Mouse (Mus musculus): ENCODE measurements around the gene Eif2d. TPM values are rescaled to one million over a fixed set of nuclear protein-coding genes. Genes with fewer than 3 reads are reported as not detected.

Eif2d gene
- polyA plus RNA-seq, 1 experiment from 2014 or later, result 67.9 TPM

DNA sequence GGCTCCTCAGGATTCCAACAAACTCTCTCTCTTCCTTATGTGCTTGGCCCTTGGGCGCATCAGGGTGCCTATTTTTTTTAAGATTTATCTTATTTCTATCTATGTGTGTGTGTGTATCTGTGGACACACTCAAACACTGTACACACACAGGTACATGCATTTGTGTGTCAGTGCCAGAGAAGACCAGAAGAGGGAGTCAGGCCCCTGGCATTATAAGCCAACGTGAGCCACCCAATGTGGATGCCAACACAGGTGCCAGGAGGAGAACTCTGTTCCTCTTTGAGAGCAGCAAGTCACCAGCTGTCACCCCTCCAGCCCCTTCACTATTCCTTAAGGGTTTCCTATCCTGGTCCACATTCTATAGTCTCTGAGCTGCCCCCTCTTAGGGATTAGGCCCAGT lies 34.0 kb upstream of the Eif2d start:
- no peak overlapping the region for H3K4me3 ChIP-seq (ENCODE audit: low read length)
- WGBS, result 74% methylated on average over 2 of the region's 2 CpGs
- H3K9me3 ChIP-seq (ENCODE audit: control insufficient read depth, low read length), result no peaks in the 10 kb centered on the region
- no peak overlapping the region for H3K9ac ChIP-seq (ENCODE audit: low read depth, low read length)
- no peaks in the 10 kb centered on the region for H3K36me3 ChIP-seq (ENCODE audit: control insufficient read depth, insufficient read depth, low read length)
- H3K4me2 ChIP-seq (replicated peaks; ENCODE audit: low read depth, low read length), result no peak overlapping the region
- H3K4me1 ChIP-seq (ENCODE audit: control insufficient read depth, insufficient read depth, low read length), result 0 out of 2 replicates have a peak, but pooled peaks cover 9% of the 10 kb centered on the region
- no peaks in the 10 kb centered on the region; the same call in 1 of the 2 replicates for H3K27me3 ChIP-seq (ENCODE audit: control insufficient read depth, insufficient read depth, low read length)
- H3K27ac ChIP-seq (ENCODE audit: low read depth, low read length), result no peak overlapping the region
- ATAC-seq (ENCODE audit: low FRiP score, low TSS enrichment), result no peak

DNA sequence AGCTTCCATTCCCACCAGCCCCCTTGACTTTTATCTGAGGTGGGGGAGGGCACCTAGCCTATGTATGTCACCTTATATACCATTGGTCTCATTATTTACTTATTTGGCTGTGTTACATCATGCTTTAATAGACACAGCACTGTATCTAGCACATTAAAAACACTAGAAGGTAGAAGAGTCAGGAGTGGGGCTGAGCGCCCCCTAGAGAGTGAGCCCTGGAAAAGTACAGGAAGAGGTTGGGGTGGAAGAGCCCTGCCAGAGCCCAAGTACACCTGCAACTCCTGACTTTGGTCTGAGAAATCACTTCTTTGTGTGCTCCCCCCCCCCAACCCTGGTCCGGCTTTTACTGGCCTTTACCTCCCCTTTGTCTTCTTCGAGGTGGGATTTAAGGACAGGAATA lies 31.0 kb upstream of the Eif2d start:
- 45% methylated on average over 3 of the region's 3 CpGs for WGBS
- Histone ChIP-seq H3K4me1 (ENCODE audit: control insufficient read depth, insufficient read depth, low read length) (0 out of 2 replicates have a peak, but pooled peaks cover 9% of the 10 kb centered on the region), H3K27ac (ENCODE audit: low read depth, low read length) (no peak overlapping the region), H3K9ac (ENCODE audit: low read depth, low read length) (no peak overlapping the region), H3K4me2 (replicated peaks; ENCODE audit: low read depth, low read length) (no peak overlapping the region), H3K36me3 (ENCODE audit: control insufficient read depth, insufficient read depth, low read length) (no peaks in the 10 kb centered on the region), H3K27me3 (ENCODE audit: control insufficient read depth, insufficient read depth, low read length) (no peaks in the 10 kb centered on the region), H3K4me3 (ENCODE audit: low read length) (no peak overlapping the region), H3K9me3 (ENCODE audit: control insufficient read depth, low read length) (no peaks in the 10 kb centered on the region)
- ATAC-seq (ENCODE audit: low FRiP score, low TSS enrichment), result no peak

DNA sequence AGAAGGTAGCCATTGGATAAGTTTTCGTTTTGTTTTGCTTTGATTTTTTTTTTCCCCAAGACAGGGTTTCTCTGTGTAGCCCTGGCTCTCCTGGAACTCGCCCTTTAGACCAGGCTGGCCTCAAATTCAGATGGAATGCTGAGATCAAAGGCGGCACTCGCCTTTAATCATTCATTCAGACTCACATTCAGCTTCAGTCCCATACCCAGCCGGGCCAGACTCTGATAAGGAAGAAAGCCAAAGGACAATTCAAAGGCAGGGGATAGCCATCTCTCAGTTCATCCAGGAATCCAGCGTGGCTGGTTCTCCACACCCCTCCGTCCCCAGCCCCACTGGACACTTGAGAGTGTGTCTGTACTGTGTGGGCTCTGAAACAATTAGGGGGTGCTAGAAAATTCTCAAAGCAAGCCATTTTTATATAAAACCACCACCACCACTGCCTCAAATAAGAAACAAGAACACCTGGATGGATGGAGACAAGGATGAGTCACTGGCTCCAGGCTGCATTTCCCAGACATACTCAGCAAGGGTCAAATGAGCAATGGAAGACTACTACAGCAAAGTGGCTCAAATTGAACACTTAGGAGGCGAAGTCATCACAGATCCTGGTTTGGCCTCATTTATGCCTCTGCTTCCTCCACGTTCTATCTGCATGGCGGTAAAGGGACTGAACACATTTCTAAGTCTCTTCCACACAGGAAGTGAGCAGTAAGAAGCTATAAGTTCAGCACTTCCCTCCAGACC lies 29.3 kb upstream of the Eif2d start:
- Histone ChIP-seq H3K36me3 (ENCODE audit: control insufficient read depth, insufficient read depth, low read length) (0 out of 2 replicates have a peak, but pooled peaks cover 6% of the 10 kb centered on the region), H3K4me3 (ENCODE audit: low read length) (no peak overlapping the region), H3K4me2 (replicated peaks; ENCODE audit: low read depth, low read length) (no peak overlapping the region), H3K9me3 (ENCODE audit: control insufficient read depth, low read length) (no peaks in the 10 kb centered on the region), H3K27ac (ENCODE audit: low read depth, low read length) (no peak overlapping the region), H3K9ac (ENCODE audit: low read depth, low read length) (no peak overlapping the region), H3K27me3 (ENCODE audit: control insufficient read depth, insufficient read depth, low read length) (no peaks in the 10 kb centered on the region), H3K4me1 (ENCODE audit: control insufficient read depth, insufficient read depth, low read length) (0 out of 2 replicates have a peak, but pooled peaks cover 9% of the 10 kb centered on the region)
- WGBS, result 67% methylated on average over 10 of the region's 10 CpGs
- ATAC-seq (ENCODE audit: low FRiP score, low TSS enrichment), result no peak

DNA sequence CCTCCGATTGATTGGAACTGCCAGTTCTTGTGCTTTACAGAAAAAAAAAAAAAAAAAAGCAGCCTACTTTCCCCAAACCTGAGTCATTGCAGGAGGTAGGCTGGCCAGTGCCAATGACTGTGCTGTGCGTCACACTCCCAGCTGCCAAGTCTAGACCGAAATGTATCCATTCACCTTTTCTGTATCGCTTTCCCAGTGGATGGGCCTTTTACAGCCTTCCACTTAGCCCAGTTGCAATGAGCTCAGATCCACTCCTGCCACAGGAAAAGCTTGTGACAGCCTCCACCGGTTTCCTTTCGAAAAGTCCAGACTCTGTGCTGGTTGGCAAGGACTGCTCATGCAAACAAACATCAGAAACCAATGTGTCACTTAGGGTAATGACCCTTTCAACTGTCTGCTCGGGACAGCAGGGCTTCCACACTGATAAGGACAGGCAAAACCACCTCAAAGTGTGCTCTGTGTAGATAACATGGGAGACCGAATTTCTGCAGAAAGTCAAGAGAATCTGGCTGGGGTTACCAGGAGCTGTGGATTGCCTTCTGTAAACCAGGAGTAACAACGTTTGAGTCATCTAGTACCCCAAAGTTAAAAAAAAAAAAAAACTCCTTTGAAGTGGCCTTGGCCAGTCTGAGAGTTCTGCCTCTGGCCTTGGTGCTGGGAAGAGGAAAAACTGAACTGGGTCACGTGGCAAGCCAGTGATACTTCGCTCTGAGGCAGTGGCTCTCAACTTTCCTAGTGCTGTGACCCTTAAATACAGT lies 26.8 kb upstream of the Eif2d start:
- H3K27me3 ChIP-seq (ENCODE audit: control insufficient read depth, insufficient read depth, low read length), result no peaks in the 10 kb centered on the region
- H3K36me3 ChIP-seq (ENCODE audit: control insufficient read depth, insufficient read depth, low read length), result peaks cover 17% of the 10 kb centered on the region; the same call in 1 of the 2 replicates
- H3K9me3 ChIP-seq (ENCODE audit: control insufficient read depth, low read length), result no peaks in the 10 kb centered on the region
- H3K4me2 ChIP-seq (replicated peaks; ENCODE audit: low read depth, low read length), result no peak overlapping the region
- no peak overlapping the region for H3K9ac ChIP-seq (ENCODE audit: low read depth, low read length)
- H3K4me1 ChIP-seq (ENCODE audit: control insufficient read depth, insufficient read depth, low read length), result no peaks in the 10 kb centered on the region
- no peak overlapping the region for H3K4me3 ChIP-seq (ENCODE audit: low read length)
- H3K27ac ChIP-seq (ENCODE audit: low read depth, low read length), result no peak overlapping the region
- ATAC-seq (ENCODE audit: low FRiP score, low TSS enrichment), result no peak
- 62% methylated on average over 11 of the region's 11 CpGs for WGBS

DNA sequence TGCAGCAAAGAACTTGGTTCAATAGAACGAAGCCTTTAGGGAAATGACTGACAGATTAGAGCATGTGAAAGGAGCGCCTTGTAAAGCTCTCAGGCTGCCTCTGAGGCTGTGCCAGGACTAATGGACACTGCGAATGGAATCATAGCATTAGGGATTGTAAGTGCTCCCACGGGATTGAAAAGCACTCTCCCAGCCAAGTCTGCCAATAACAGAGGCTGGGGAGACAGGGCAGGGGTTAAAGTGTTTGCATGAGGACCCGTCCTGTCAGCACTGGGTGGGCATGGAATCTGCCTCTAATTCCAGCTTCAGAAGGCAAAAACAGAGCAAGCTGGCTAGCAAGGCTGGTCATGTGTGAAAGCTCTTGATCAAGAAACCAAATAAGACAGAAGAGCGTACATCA lies 18.8 kb upstream of the Eif2d start:
- no peak overlapping the region for H3K9ac ChIP-seq (ENCODE audit: low read depth, low read length)
- no peak overlapping the region for H3K4me2 ChIP-seq (replicated peaks; ENCODE audit: low read depth, low read length)
- peaks cover 6% of the 10 kb centered on the region; the same call in 1 of the 2 replicates for H3K36me3 ChIP-seq (ENCODE audit: control insufficient read depth, insufficient read depth, low read length)
- no peak overlapping the region for H3K27ac ChIP-seq (ENCODE audit: low read depth, low read length)
- no peaks in the 10 kb centered on the region for H3K9me3 ChIP-seq (ENCODE audit: control insufficient read depth, low read length)
- no peaks in the 10 kb centered on the region for H3K4me1 ChIP-seq (ENCODE audit: control insufficient read depth, insufficient read depth, low read length)
- no peak overlapping the region for H3K4me3 ChIP-seq (ENCODE audit: low read length)
- no peaks in the 10 kb centered on the region for H3K27me3 ChIP-seq (ENCODE audit: control insufficient read depth, insufficient read depth, low read length)
- 66% methylated on average over 6 of the region's 6 CpGs for WGBS
- no peak for ATAC-seq (ENCODE audit: low FRiP score, low TSS enrichment)

DNA sequence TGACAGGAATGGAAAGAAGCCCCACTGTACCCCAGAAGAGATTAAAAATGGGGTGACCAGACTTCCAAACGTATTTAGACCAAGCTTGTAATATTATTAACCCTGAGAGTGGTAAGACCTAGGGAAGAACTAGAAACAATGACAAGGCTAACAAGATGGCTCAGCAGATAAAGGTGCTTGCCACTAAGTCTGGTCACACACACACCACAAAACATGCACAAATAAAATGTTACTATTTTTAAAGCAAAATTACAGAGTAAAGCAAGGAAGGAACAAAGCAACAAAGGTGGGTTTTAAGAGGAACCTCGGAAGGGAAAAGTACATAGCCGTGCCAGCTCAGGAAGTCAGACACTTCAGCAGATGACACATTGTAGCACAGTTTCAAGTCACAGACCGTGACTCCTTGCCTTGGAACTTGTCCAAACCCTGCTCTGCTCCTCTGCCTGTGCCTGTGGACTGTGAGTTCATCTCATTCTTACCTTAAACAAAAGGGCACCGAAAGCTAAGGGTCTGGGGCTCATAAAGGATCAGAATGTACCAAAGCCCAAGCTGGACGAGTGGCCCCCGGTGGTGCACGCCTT lies 17.9 kb upstream of the Eif2d start:
- no peak for ATAC-seq (ENCODE audit: low FRiP score, low TSS enrichment)
- Histone ChIP-seq H3K27ac (ENCODE audit: low read depth, low read length) (no peak overlapping the region), H3K36me3 (ENCODE audit: control insufficient read depth, insufficient read depth, low read length) (no peaks in the 10 kb centered on the region; the same call in 1 of the 2 replicates), H3K27me3 (ENCODE audit: control insufficient read depth, insufficient read depth, low read length) (no peaks in the 10 kb centered on the region), H3K9ac (ENCODE audit: low read depth, low read length) (no peak overlapping the region), H3K4me2 (replicated peaks; ENCODE audit: low read depth, low read length) (no peak overlapping the region), H3K4me3 (ENCODE audit: low read length) (no peak overlapping the region), H3K9me3 (ENCODE audit: control insufficient read depth, low read length) (no peaks in the 10 kb centered on the region), H3K4me1 (ENCODE audit: control insufficient read depth, insufficient read depth, low read length) (no peaks in the 10 kb centered on the region)
- WGBS, result 66% methylated on average over 8 of the region's 8 CpGs

DNA sequence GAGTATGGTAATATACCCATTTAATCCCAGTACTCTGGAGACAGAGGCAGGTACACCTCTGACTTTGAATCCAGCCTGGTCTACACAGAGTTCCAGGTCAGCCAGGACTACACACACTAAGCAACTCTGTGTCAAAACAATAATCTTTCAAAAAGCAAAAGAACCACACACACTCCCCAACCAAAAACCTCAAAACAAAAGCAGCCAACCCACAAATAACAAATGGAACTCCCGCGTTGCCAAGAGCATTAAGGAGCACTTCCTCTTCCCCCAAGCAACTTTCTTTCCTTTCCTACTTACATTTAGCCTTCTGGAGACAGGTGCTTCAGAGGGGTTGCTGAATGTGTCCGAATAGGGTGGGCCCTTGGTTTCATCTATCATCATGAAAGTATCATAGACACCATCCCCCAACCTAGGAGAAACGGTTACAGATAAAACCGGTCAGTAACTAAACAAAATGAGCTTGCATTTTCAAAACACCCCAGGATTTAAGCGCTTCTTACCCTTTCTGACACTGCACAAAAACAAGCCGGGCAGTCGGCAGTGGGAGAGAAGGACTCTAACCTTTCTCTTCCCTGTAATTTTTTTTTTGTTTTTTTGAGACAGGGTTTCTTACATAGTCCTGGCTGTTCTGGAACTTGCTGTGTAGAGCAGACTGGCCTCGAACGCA lies 16.9 kb upstream of the Eif2d start:
- H3K27me3 ChIP-seq (ENCODE audit: control insufficient read depth, insufficient read depth, low read length), result no peaks in the 10 kb centered on the region
- WGBS, result 84% methylated on average over 10 of the region's 10 CpGs
- no peaks in the 10 kb centered on the region for H3K4me1 ChIP-seq (ENCODE audit: control insufficient read depth, insufficient read depth, low read length)
- no peaks in the 10 kb centered on the region for H3K9me3 ChIP-seq (ENCODE audit: control insufficient read depth, low read length)
- H3K9ac ChIP-seq (ENCODE audit: low read depth, low read length), result no peak overlapping the region
- no peak for ATAC-seq (ENCODE audit: low FRiP score, low TSS enrichment)
- H3K4me3 ChIP-seq (ENCODE audit: low read length), result no peak overlapping the region
- H3K27ac ChIP-seq (ENCODE audit: low read depth, low read length), result no peak overlapping the region
- H3K36me3 ChIP-seq (ENCODE audit: control insufficient read depth, insufficient read depth, low read length), result no peaks in the 10 kb centered on the region; the same call in 1 of the 2 replicates
- no peak overlapping the region for H3K4me2 ChIP-seq (replicated peaks; ENCODE audit: low read depth, low read length)

DNA sequence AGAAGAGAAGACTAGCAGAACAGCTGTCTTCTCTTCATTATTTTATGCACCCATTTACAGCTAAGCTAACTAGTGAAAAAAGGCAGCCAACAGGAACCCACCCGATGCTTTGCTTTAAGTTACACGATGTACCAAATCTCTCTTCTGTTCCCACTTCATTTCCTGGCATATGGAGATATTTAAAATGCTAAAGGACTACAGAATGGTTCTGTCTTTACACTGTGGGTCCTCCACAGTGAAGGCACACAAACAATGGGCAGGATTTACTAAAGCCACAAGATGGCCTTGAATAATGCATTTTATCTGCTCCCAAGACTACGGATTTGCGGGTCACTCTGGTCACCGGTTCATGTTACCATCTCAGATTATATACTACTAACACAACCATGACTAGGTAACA lies 15.9 kb upstream of the Eif2d start:
- H3K27ac ChIP-seq (ENCODE audit: low read depth, low read length), result no peak overlapping the region
- H3K4me3 ChIP-seq (ENCODE audit: low read length), result peak overlapping the region; percentile 83
- no peaks in the 10 kb centered on the region for H3K4me1 ChIP-seq (ENCODE audit: control insufficient read depth, insufficient read depth, low read length)
- H3K4me2 ChIP-seq (replicated peaks; ENCODE audit: low read depth, low read length), result peak overlapping the region; percentile 91
- H3K9me3 ChIP-seq (ENCODE audit: control insufficient read depth, low read length), result no peaks in the 10 kb centered on the region
- H3K9ac ChIP-seq (ENCODE audit: low read depth, low read length), result no peak overlapping the region
- WGBS, result 30% methylated on average over 5 of the region's 5 CpGs
- no peaks in the 10 kb centered on the region; the same call in 1 of the 2 replicates for H3K36me3 ChIP-seq (ENCODE audit: control insufficient read depth, insufficient read depth, low read length)
- ATAC-seq (ENCODE audit: low FRiP score, low TSS enrichment), result no peak
- H3K27me3 ChIP-seq (ENCODE audit: control insufficient read depth, insufficient read depth, low read length), result no peaks in the 10 kb centered on the region
